Mouse (Mus musculus): ENCODE data around the gene Lmod3.
"Not testable (repeated sequence)": the region's sequence is repeated elsewhere in the genome, so short reads cannot be mapped to it uniquely, and the experiment has no call there.

Lmod3 gene

DNA sequence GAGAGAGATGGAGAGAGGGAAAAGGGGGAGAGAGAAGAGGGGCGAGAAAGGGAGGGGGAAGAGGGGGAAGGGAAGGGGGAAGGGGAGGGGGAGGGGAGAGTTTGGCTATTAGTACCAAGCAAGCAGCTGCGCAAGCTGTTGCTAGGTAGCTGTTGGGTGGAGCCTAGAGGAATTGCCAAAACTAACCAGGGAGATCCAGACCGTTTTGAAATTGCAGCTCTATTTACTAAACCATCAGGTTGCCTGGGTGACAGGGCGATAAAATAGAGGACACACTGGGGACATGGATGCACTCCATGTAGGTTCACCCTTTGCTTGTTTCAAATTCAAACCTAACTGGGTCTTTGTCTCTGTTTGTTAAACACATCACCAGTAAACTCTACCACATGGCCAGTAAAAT is 23.8 kb upstream of the Lmod3 start:
- peak; percentile 35 for DNase-seq (ENCODE audit: low read depth, low spot score)

DNA sequence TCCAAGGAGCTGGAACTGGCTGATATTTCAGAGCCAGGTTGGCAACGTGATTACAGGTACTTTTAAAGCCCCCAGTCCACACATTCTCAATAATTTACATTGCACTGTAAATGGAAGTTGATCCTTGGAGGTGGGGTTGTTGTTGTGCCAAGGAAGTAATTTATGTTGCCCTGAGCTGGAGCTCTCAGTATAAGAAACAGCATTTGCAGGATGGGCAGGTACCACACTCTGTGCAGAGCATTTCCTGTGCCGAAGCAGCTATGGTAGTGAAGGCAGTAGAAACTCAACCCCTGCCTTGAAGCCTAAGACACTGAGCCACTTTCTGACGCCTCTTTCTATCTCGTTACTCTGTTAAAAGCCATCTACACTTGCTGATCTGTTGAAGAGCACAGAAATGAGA is 23.2 kb upstream of the Lmod3 start:
- no peak for DNase-seq (ENCODE audit: low read depth, low spot score)

GRCm38 (mm10) chr6:97273777-97274176 is 21.2 kb upstream of the Lmod3 start:
- no peak for DNase-seq (ENCODE audit: low read depth, low spot score)

DNA sequence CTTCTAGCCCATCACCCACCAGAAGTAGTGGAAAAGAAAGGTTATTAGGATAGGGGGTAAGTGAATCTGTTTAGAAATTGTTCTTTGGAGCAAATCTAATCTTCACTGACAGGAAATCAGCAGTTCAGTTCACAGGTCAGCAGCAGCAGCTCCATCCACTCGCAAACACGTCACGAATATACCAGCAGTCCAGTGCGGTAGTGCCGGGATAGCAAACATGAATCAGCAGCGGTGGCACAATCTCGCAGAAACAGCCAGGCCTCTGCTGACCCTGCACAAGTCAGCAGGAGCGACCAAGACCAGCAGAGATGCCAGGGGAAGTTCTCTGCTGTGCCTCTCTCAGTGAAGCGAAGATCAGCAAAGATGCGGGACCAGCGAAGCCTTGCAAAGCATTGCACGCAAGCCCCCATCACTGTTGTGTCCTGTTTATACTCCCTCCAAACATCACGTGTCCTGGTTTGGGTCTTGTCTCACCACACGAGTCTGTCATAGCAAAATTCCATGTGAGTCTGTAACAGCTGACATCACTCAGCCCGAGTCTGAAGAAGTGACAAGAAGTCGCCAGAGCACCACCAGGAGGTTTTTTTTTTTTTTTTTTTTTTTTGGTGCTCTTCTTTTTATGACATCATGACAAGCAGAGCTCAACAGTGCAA is 20.6 kb upstream of the Lmod3 start:
- no peak for DNase-seq (ENCODE audit: low read depth, low spot score)

DNA sequence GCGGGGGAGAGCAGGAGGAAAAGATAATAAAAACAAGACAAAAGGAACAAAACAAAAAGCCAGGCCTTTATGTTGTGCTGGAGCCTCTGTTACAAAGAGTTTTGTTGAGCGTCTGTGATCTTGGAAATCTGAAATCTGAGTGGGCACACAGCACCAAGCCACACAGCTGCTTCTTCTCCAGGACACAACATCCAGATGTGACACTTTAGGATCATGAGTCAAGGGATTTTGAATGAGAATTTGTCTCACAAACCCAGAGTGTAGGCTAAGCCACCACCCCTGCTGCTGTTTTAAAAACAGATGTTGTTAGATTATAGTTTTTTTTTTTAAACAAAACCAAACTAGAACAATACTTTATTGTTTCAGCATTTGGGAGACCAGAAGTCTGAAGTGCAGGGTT is 19.8 kb upstream of the Lmod3 start:
- DNase-seq (ENCODE audit: low read depth, low spot score): no peak

DNA sequence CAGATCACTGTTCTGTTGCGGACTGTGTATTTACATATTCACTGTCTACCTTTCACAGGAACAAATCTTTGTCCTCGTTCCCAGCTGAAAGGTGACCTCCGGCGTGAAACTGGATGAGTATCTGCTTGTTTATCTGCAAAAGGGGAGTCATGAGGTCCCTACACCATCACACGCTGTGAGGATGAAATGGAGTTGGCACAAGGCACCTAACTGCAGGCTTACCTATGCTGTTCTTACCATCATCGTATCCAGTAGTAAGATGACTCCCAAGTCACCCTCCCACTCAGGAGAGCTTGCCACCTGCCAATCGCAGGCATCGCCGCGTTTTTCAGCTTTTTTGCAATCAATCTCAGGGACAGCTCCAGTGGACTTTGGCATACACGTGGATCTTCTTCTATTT is 17.0 kb upstream of the Lmod3 start:
- no peak for DNase-seq (ENCODE audit: low read depth, low spot score)

- DNase-seq (ENCODE audit: low read depth, low spot score): no peak
These were observed 14.6 kb upstream of the Lmod3 start for GRCm38 (mm10) chr6:97267132-97267531.

GRCm38 (mm10) chr6:97266661-97267060 is 14.1 kb upstream of the Lmod3 start:
- peak; percentile 20 for DNase-seq (ENCODE audit: low read depth, low spot score)

DNA sequence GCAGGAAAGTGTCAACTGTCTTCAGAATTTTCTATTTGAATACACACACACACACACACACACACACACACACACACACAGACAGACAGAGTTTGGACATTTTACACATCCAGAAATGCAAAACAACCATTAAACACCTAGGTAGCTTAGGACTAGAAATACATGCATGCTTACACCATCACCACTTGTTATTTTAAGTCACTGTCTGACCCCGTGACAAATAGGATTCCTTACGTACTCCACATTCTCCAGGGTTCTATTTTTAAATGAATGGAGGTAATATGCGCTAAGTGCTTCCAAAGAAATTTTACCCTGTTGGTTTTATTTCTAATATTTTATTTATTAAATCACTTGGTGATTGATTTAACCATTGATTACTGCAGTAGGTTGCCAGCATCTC is 13.1 kb upstream of the Lmod3 start:
- no peak for DNase-seq (ENCODE audit: low read depth, low spot score)

- no peak for DNase-seq (ENCODE audit: low read depth, low spot score)
These were observed 12.7 kb upstream of the Lmod3 start for GRCm38 (mm10) chr6:97265240-97265639.

DNA sequence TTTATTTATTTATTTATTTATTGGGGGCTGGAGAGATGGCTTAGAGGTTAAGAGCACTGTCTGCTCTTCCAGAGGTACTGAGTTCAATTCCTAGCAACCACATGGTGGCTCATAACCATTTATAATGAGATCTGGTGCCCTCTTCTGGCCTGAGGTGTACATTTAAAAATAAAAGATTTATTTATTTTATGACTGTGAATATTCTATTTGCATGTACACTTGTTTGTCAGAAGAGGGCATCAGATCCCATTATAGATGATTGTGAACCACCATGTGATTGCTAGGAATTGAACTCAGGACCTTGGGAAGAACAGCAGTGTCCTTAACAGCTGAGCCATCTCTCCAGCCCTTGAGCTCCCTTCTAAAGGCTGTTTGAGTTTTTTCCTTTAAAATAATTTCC is 11.2 kb upstream of the Lmod3 start:
- not testable (repeated sequence) for DNase-seq (ENCODE audit: low read depth, low spot score)

DNA sequence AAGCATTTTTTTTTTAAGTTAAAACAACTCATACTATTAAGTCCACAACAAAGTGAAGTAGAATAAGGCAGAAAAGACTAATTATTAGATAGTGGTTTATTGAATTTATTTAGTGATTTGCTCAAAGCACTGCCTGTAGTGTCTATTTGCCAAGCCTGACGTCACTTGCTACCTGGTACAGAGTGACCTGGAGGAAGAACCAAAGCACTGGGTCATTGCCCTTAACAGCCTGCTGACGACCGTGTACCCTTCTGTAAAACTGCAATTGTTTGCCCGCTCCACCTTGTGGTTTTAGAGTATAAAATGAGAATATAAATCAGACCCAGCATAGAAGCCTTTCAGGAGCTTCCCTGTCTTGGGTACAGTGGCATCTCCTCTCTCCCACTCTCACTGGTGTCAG is 9.7 kb upstream of the Lmod3 start:
- DNase-seq (ENCODE audit: low read depth, low spot score): no peak

GRCm38 (mm10) chr6:97259926-97260325 is 7.4 kb upstream of the Lmod3 start:
- not testable (repeated sequence) for DNase-seq (ENCODE audit: low read depth, low spot score)

DNA sequence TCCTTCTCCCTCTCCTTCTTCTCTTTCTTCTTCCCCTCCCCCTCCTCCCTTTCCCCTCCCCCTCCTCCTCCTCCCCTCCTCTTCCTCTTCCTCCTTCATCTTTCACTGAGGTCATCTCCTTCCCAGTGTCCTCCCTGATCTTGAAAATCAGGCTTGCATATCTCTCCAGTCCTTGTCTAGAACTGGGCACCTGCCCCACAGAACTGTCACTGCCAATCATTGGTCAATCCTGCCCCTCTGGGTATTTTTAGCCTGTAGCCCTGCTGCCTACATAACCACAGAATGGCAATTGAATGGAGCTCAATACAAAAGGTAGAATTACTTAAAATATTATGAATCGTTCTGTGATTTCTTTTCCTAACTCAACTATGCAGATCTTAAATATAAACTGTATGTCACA is 5.9 kb upstream of the Lmod3 start:
- DNase-seq (ENCODE audit: low read depth, low spot score): no peak

DNA sequence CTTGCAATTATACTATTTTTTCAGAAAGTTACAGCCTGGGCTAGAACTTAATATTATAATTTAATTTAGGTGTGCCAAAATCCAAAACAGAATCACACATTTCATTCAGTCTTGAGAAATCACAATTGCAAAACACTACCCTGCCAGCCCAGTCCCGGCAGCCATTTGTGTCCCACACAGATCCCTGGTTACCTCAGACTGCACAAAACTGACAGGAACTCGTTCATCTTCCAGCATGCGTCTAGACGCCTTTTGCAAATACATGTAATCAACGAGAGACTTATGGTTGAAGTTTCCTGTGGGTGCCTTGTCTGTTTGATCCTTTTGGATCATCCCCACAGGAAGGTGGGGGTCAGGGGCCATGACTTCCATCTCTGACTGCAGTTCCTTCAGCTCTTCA is 473 bp downstream of the Lmod3 start:
- no peak for DNase-seq (ENCODE audit: low read depth, low spot score)

DNA sequence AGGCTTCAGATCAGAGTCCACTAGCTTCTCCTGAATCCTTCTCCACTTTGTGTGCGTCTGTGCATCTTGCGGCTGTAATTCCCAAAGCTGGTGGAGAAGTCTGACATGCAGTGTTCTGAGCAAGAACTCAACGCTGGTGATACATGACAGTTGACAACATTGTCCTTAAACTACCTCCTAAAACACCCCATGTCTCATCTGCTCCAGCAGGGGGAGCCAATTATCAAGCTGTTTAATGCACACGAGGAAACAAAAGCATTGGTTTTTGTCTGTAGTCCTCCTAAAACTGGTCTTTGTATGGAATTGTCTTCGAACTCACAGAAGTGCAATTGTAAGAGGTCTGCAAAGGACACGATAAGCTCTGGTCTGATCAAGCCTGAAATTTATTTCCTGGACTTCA is 1.6 kb downstream of the Lmod3 start:
- peak; percentile 81 for DNase-seq (ENCODE audit: low read depth, low spot score)

GRCm38 (mm10) chr6:97245200-97245599 is 7.4 kb downstream of the Lmod3 start:
- DNase-seq (ENCODE audit: low read depth, low spot score): no peak

DNA sequence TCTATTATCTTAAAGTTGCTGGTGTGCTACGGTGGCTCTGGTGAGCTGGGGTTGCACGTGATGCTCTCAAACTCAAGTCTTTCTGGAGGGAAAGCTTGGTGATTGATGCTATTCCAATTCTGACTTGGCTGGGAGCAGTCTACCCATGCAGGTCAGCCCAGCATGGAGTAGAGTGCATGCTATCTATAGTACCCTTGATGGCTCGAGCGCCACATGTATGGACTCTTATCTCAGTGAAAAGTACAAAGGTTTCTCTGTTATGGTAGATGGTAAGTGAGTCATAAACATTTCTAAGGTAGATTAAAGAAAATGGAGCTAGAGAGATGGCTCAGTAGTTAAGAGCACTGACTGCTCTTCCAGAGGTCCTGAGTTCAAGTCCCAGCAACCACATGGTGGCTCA is 10.0 kb downstream of the Lmod3 start:
- no peak for DNase-seq (ENCODE audit: low read depth, low spot score)

- no peak for DNase-seq (ENCODE audit: low read depth, low spot score)
These were observed 12.5 kb downstream of the Lmod3 start for GRCm38 (mm10) chr6:97240092-97240491.

- DNase-seq (ENCODE audit: low read depth, low spot score): peak; percentile 53
These were observed 13.2 kb downstream of the Lmod3 start for GRCm38 (mm10) chr6:97239360-97239759.

- no peak for DNase-seq (ENCODE audit: low read depth, low spot score)
These were observed 16.5 kb downstream of the Lmod3 start for GRCm38 (mm10) chr6:97236088-97236487.

GRCm38 (mm10) chr6:97234911-97235668 is 17.5 kb downstream of the Lmod3 start:
- DNase-seq (ENCODE audit: low read depth, low spot score): no peak

- DNase-seq (ENCODE audit: low read depth, low spot score): no peak
These were observed 25.3 kb downstream of the Lmod3 start for GRCm38 (mm10) chr6:97227067-97227847.

Data from ZHBTc4 (cell line).